Mouse (Mus musculus): ENCODE measurements around the gene Pde4b. TPM values are rescaled to one million over a fixed set of nuclear protein-coding genes. Genes with fewer than 3 reads are reported as not detected.

Pde4b gene
- total RNA-seq, 1 experiment = 1.4 TPM

- in situ Hi-C loops (cut with MboI; ENCODE audit: low sequenced_read_pairs in 2 of 2, unreplicated experiment in 2 of 2) = no loop called here
- Histone ChIP-seq H3K27ac (ENCODE audit: insufficient read depth, low read depth, low read length, poor library complexity, severe bottlenecking) (no peak overlapping the region), H3K9me3 (ENCODE audit: control insufficient read depth, insufficient read depth, low read depth, low read length) (no peaks in the 10 kb centered on the region), H3K9ac (ENCODE audit: insufficient read depth, low read depth, low read length, poor library complexity, severe bottlenecking) (no peak overlapping the region), H3K4me1 (ENCODE audit: control insufficient read depth in 2 of 2, insufficient read depth in 2 of 2, low read length in 2 of 2, poor library complexity in 1 of 2) (peaks cover 0 to 2% of the 10 kb centered on the region in 2 experiments; a peak in 1 of 4 replicates), H3K4me3 (ENCODE audit: insufficient read depth in 1 of 2, low read depth in 1 of 2, low read length in 2 of 2, poor library complexity in 1 of 2, severe bottlenecking in 1 of 2) (no peak overlapping the region), H3K36me3 (ENCODE audit: control insufficient read depth, insufficient read depth, low read length, poor library complexity, severe bottlenecking) (no peaks in the 10 kb centered on the region)
- no peak for TF ChIP-seq ZC3H11A (IDR thresholded peaks at IDR 0.05; ENCODE audit: borderline replicate concordance, low read depth, low read length)
- TF ChIP-seq MAFK (IDR thresholded peaks at IDR 0.05; ENCODE audit: insufficient read depth, low read depth, low read length) = no peak
- DNase-seq (ENCODE audit: low read depth, low spot score) = no peak
Measured at GRCm38 (mm10) chr4:102588668-102589455, 501.5 kb downstream of the Pde4b start.

- in situ Hi-C loops (cut with MboI; ENCODE audit: low sequenced_read_pairs in 2 of 2, unreplicated experiment in 2 of 2) = no loop called here
- H3K36me3 ChIP-seq (ENCODE audit: control insufficient read depth, insufficient read depth, low read length, poor library complexity, severe bottlenecking) = no peaks in the 10 kb centered on the region
- H3K9ac ChIP-seq (ENCODE audit: insufficient read depth, low read depth, low read length, poor library complexity, severe bottlenecking) = no peak overlapping the region
- peaks cover 0 to 2% of the 10 kb centered on the region in 2 experiments; a peak in 1 of 4 replicates for H3K4me1 ChIP-seq (ENCODE audit: control insufficient read depth in 2 of 2, insufficient read depth in 2 of 2, low read length in 2 of 2, poor library complexity in 1 of 2)
- no peak for DNase-seq (ENCODE audit: low read depth, low spot score)
- no peak for TF ChIP-seq CHD2 (IDR thresholded peaks at IDR 0.05; ENCODE audit: low read depth, low read length)
- TF ChIP-seq MAFK (IDR thresholded peaks at IDR 0.05; ENCODE audit: insufficient read depth, low read depth, low read length) = no peak
- no peak for TF ChIP-seq ZC3H11A (IDR thresholded peaks at IDR 0.05; ENCODE audit: borderline replicate concordance, low read depth, low read length)
- no peak for TF ChIP-seq ZNF384 (IDR thresholded peaks at IDR 0.05; ENCODE audit: low read depth, low read length)
- TF ChIP-seq HCFC1 (IDR thresholded peaks at IDR 0.05; ENCODE audit: borderline replicate concordance, insufficient read depth, low read length) = no peak
- H3K9me3 ChIP-seq (ENCODE audit: control insufficient read depth, insufficient read depth, low read depth, low read length) = no peaks in the 10 kb centered on the region
- no peak overlapping the region for H3K27ac ChIP-seq (ENCODE audit: insufficient read depth, low read depth, low read length, poor library complexity, severe bottlenecking)
- no peak overlapping the region for H3K4me3 ChIP-seq (ENCODE audit: insufficient read depth in 1 of 2, low read depth in 1 of 2, low read length in 2 of 2, poor library complexity in 1 of 2, severe bottlenecking in 1 of 2)
Measured at GRCm38 (mm10) chr4:102589537-102590031, 502.2 kb downstream of the Pde4b start.

GRCm38 (mm10) chr4:102591798-102592197 lies 504.5 kb downstream of the Pde4b start:
- no peak for TF ChIP-seq MAFK (IDR thresholded peaks at IDR 0.05; ENCODE audit: insufficient read depth, low read depth, low read length)
- TF ChIP-seq ZC3H11A (IDR thresholded peaks at IDR 0.05; ENCODE audit: borderline replicate concordance, low read depth, low read length) = no peak
- TF ChIP-seq HCFC1 (IDR thresholded peaks at IDR 0.05; ENCODE audit: borderline replicate concordance, insufficient read depth, low read length) = no peak
- Histone ChIP-seq H3K4me3 (ENCODE audit: insufficient read depth in 1 of 2, low read depth in 1 of 2, low read length in 2 of 2, poor library complexity in 1 of 2, severe bottlenecking in 1 of 2) (no peak overlapping the region), H3K9ac (ENCODE audit: insufficient read depth, low read depth, low read length, poor library complexity, severe bottlenecking) (no peak overlapping the region), H3K36me3 (ENCODE audit: control insufficient read depth, insufficient read depth, low read length, poor library complexity, severe bottlenecking) (no peaks in the 10 kb centered on the region), H3K27ac (ENCODE audit: insufficient read depth, low read depth, low read length, poor library complexity, severe bottlenecking) (no peak overlapping the region), H3K4me1 (ENCODE audit: control insufficient read depth in 2 of 2, insufficient read depth in 2 of 2, low read length in 2 of 2, poor library complexity in 1 of 2) (no peaks in the 10 kb centered on the region), H3K9me3 (ENCODE audit: control insufficient read depth, insufficient read depth, low read depth, low read length) (no peaks in the 10 kb centered on the region)
- in situ Hi-C loops (cut with MboI; ENCODE audit: low sequenced_read_pairs in 2 of 2, unreplicated experiment in 2 of 2) = no loop called here
- DNase-seq (ENCODE audit: low read depth, low spot score) = no peak

GRCm38 (mm10) chr4:102592541-102592940 lies 505.2 kb downstream of the Pde4b start:
- Histone ChIP-seq H3K36me3 (ENCODE audit: control insufficient read depth, insufficient read depth, low read length, poor library complexity, severe bottlenecking) (no peaks in the 10 kb centered on the region), H3K27ac (ENCODE audit: insufficient read depth, low read depth, low read length, poor library complexity, severe bottlenecking) (no peak overlapping the region), H3K4me1 (ENCODE audit: control insufficient read depth in 2 of 2, insufficient read depth in 2 of 2, low read length in 2 of 2, poor library complexity in 1 of 2) (no peaks in the 10 kb centered on the region), H3K9me3 (ENCODE audit: control insufficient read depth, insufficient read depth, low read depth, low read length) (no peaks in the 10 kb centered on the region), H3K9ac (ENCODE audit: insufficient read depth, low read depth, low read length, poor library complexity, severe bottlenecking) (no peak overlapping the region), H3K4me3 (ENCODE audit: insufficient read depth in 1 of 2, low read depth in 1 of 2, low read length in 2 of 2, poor library complexity in 1 of 2, severe bottlenecking in 1 of 2) (no peak overlapping the region)
- no peak for DNase-seq (ENCODE audit: low read depth, low spot score)
- TF ChIP-seq CHD2 (IDR thresholded peaks at IDR 0.05; ENCODE audit: low read depth, low read length) = no peak
- no peak for TF ChIP-seq ZNF384 (IDR thresholded peaks at IDR 0.05; ENCODE audit: low read depth, low read length)
- no peak for TF ChIP-seq ZC3H11A (IDR thresholded peaks at IDR 0.05; ENCODE audit: borderline replicate concordance, low read depth, low read length)
- no peak for TF ChIP-seq MAFK (IDR thresholded peaks at IDR 0.05; ENCODE audit: insufficient read depth, low read depth, low read length)
- no peak for TF ChIP-seq HCFC1 (IDR thresholded peaks at IDR 0.05; ENCODE audit: borderline replicate concordance, insufficient read depth, low read length)
- in situ Hi-C loops (cut with MboI; ENCODE audit: low sequenced_read_pairs in 2 of 2, unreplicated experiment in 2 of 2) = no loop called here
